Mouse (Mus musculus) forebrain, embryonic 15.5 days (tissue): ENCODE measurements around the gene Dab1. TPM values are rescaled to one million over a fixed set of nuclear protein-coding genes. Genes with fewer than 3 reads are reported as not detected.
A peak's percentile ranks its signal among the peaks of the same experiment; 100 is the strongest.

Source experiments
- ATAC-seq: fragments of 200-750 bp; cut with Nextera tagmentation; replicated peaks from 2 replicates; pipeline ENCODE4 v1.8.0; 2017; ENCODE audit warnings: mild to moderate bottlenecking, moderate TSS enrichment, moderate library complexity
- H3K27ac ChIP-seq: fragments of 300-500 bp; sonication (generic); replicated peaks from 2 replicates; pipeline ENCODE4 v1.5.1; 2015; ENCODE audit warnings: mild to moderate bottlenecking, inconsistent platforms
- H3K27me3 ChIP-seq: fragments of 300-500 bp; sonication (generic); 2 replicates; pipeline ENCODE4 v1.6.1; 2015; ENCODE audit warnings: inconsistent platforms
- H3K36me3 ChIP-seq: fragments of 300-500 bp; sonication (generic); 2 replicates; pipeline ENCODE4 v1.6.1; 2015; ENCODE audit warnings: mild to moderate bottlenecking, inconsistent platforms
- H3K4me1 ChIP-seq: fragments of 300-500 bp; sonication (generic); 2 replicates; pipeline ENCODE4 v1.6.1; 2015; ENCODE audit warnings: inconsistent platforms
- H3K4me2 ChIP-seq: fragments of 300-500 bp; sonication (generic); replicated peaks from 2 replicates; pipeline ENCODE4 v1.6.1; 2015; ENCODE audit warnings: mild to moderate bottlenecking, inconsistent platforms
- H3K4me3 ChIP-seq: fragments of 300-500 bp; sonication (generic); 2 replicates; pipeline ENCODE4 v1.5.1; 2015; ENCODE audit warnings: mild to moderate bottlenecking, inconsistent platforms
- H3K9ac ChIP-seq: fragments of 300-500 bp; sonication (generic); replicated peaks from 2 replicates; pipeline ENCODE4 v1.6.1; 2015; ENCODE audit warnings: mild to moderate bottlenecking, inconsistent platforms
- H3K9me3 ChIP-seq: fragments of 300-500 bp; sonication (generic); 2 replicates; pipeline ENCODE4 v1.6.1; 2016; ENCODE audit warnings: inconsistent platforms
- whole genome bisulfite sequencing: fragments of 180-500 bp; shearing (Covaris S2); methylation state at CpG from one replicate; pipeline ENCODE4 v1.1.7; 2015; ENCODE audit warnings: mixed read lengths; 5-methylcytosine and 5-hydroxymethylcytosine counted together
- polyA plus RNA-seq: library from polyadenylated mRNA; unstranded; fragments of >200 nt; fragmentation: Nextera tagmentation; extraction: Ambion mirVana; gene quantifications from 2 replicates; pipeline ENCODE4 v1.2.1, GENCODE M21; 2015

Gene Dab1
- polyA plus RNA-seq, 1 experiment from 2014 or later: 174 TPM

- Histone ChIP-seq H3K9ac (no peak overlapping the region), H3K27me3 (no peaks in the 10 kb centered on the region), H3K4me2 (no peak overlapping the region), H3K27ac (no peak overlapping the region), H3K4me3 (no peak overlapping the region), H3K9me3 (no peaks in the 10 kb centered on the region), H3K4me1 (peaks cover 4% of the 10 kb centered on the region; the same call in 1 of the 2 replicates), H3K36me3 (no peaks in the 10 kb centered on the region)
- ATAC-seq: no peak
- WGBS: 76% methylated on average over 4 of the region's 4 CpGs
Measured at GRCm38 (mm10) chr4:103706501-103706900, 87.3 kb downstream of the Dab1 start.

- Histone ChIP-seq H3K9me3 (no peaks in the 10 kb centered on the region), H3K4me3 (no peak overlapping the region), H3K27ac (no peak overlapping the region), H3K4me2 (no peak overlapping the region), H3K9ac (no peak overlapping the region), H3K36me3 (no peaks in the 10 kb centered on the region), H3K27me3 (no peaks in the 10 kb centered on the region), H3K4me1 (peaks cover 4% of the 10 kb centered on the region; the same call in 1 of the 2 replicates)
- no peak for ATAC-seq
- 63% methylated on average over 1 of the region's 1 CpGs for WGBS
Measured at GRCm38 (mm10) chr4:103707140-103707539, 88.0 kb downstream of the Dab1 start.

- Histone ChIP-seq H3K4me1 (peaks cover 3% of the 10 kb centered on the region; the same call in 1 of the 2 replicates), H3K4me2 (no peak overlapping the region), H3K36me3 (no peaks in the 10 kb centered on the region), H3K27me3 (no peaks in the 10 kb centered on the region), H3K27ac (no peak overlapping the region), H3K9me3 (no peaks in the 10 kb centered on the region), H3K9ac (no peak overlapping the region), H3K4me3 (no peak overlapping the region)
- 29% methylated on average over 6 of the region's 6 CpGs for WGBS
- ATAC-seq: no peak
Measured at GRCm38 (mm10) chr4:103711353-103711752, 92.2 kb downstream of the Dab1 start.

- H3K4me1 ChIP-seq: no peaks in the 10 kb centered on the region
- no peak overlapping the region for H3K9ac ChIP-seq
- no peak overlapping the region for H3K4me2 ChIP-seq
- no peaks in the 10 kb centered on the region for H3K9me3 ChIP-seq
- 81% methylated on average over 4 of the region's 4 CpGs for WGBS
- ATAC-seq: no peak
- no peaks in the 10 kb centered on the region for H3K36me3 ChIP-seq
- H3K27me3 ChIP-seq: no peaks in the 10 kb centered on the region
- H3K27ac ChIP-seq: no peak overlapping the region
- no peak overlapping the region for H3K4me3 ChIP-seq
Measured at GRCm38 (mm10) chr4:103713921-103714320, 94.8 kb downstream of the Dab1 start.

- Histone ChIP-seq H3K4me3 (no peak overlapping the region), H3K36me3 (no peaks in the 10 kb centered on the region), H3K9me3 (no peaks in the 10 kb centered on the region), H3K4me2 (no peak overlapping the region), H3K9ac (no peak overlapping the region), H3K4me1 (no peaks in the 10 kb centered on the region), H3K27ac (no peak overlapping the region), H3K27me3 (no peaks in the 10 kb centered on the region)
- ATAC-seq: no peak
- WGBS: 79% methylated on average over 7 of the region's 7 CpGs
Measured at GRCm38 (mm10) chr4:103714991-103715390, 95.8 kb downstream of the Dab1 start.

- Histone ChIP-seq H3K36me3 (no peaks in the 10 kb centered on the region), H3K27me3 (no peaks in the 10 kb centered on the region), H3K27ac (no peak overlapping the region), H3K4me2 (no peak overlapping the region), H3K4me1 (no peaks in the 10 kb centered on the region), H3K9me3 (no peaks in the 10 kb centered on the region), H3K4me3 (no peak overlapping the region), H3K9ac (no peak overlapping the region)
- ATAC-seq: no peak
- WGBS: 97% methylated on average over 4 of the region's 4 CpGs
Measured at GRCm38 (mm10) chr4:103715568-103715967, 96.4 kb downstream of the Dab1 start.

GRCm38 (mm10) chr4:103722738-103723137, 103.6 kb downstream of the Dab1 start:
- Histone ChIP-seq H3K4me2 (no peak overlapping the region), H3K4me3 (no peak overlapping the region), H3K36me3 (no peaks in the 10 kb centered on the region), H3K27ac (no peak overlapping the region), H3K27me3 (no peaks in the 10 kb centered on the region), H3K4me1 (no peaks in the 10 kb centered on the region), H3K9me3 (no peaks in the 10 kb centered on the region), H3K9ac (no peak overlapping the region)
- ATAC-seq: no peak
- 89% methylated on average over 1 of the region's 1 CpGs for WGBS

- H3K4me1 ChIP-seq: no peaks in the 10 kb centered on the region
- H3K27ac ChIP-seq: no peak overlapping the region
- H3K4me2 ChIP-seq: no peak overlapping the region
- ATAC-seq: no peak
- no peaks in the 10 kb centered on the region for H3K36me3 ChIP-seq
- H3K9ac ChIP-seq: no peak overlapping the region
- no peak overlapping the region for H3K4me3 ChIP-seq
- H3K27me3 ChIP-seq: no peaks in the 10 kb centered on the region
- 93% methylated on average over 2 of the region's 2 CpGs for WGBS
- H3K9me3 ChIP-seq: no peaks in the 10 kb centered on the region
Measured at GRCm38 (mm10) chr4:103726486-103726885, 107.3 kb downstream of the Dab1 start.

GRCm38 (mm10) chr4:103737185-103737584, 118.0 kb downstream of the Dab1 start:
- Histone ChIP-seq H3K4me1 (no peaks in the 10 kb centered on the region), H3K9me3 (no peaks in the 10 kb centered on the region), H3K27ac (no peak overlapping the region), H3K36me3 (no peaks in the 10 kb centered on the region), H3K27me3 (no peaks in the 10 kb centered on the region), H3K4me3 (no peak overlapping the region), H3K4me2 (no peak overlapping the region), H3K9ac (no peak overlapping the region)
- no peak for ATAC-seq
- 71% methylated on average over 6 of the region's 6 CpGs for WGBS

GRCm38 (mm10) chr4:103751249-103751855, 132.2 kb downstream of the Dab1 start:
- Histone ChIP-seq H3K9ac (no peak overlapping the region), H3K9me3 (no peaks in the 10 kb centered on the region), H3K4me1 (peaks cover 11% of the 10 kb centered on the region), H3K36me3 (no peaks in the 10 kb centered on the region), H3K4me3 (no peak overlapping the region), H3K27ac (peak overlapping the region; percentile 23; the same call in 1 of the 2 replicates), H3K4me2 (no peak overlapping the region), H3K27me3 (no peaks in the 10 kb centered on the region)
- 37% methylated on average over 4 of the region's 4 CpGs for WGBS
- no peak for ATAC-seq

GRCm38 (mm10) chr4:103754561-103754960, 135.4 kb downstream of the Dab1 start:
- Histone ChIP-seq H3K9ac (no peak overlapping the region), H3K36me3 (no peaks in the 10 kb centered on the region), H3K4me1 (peaks cover 11% of the 10 kb centered on the region), H3K4me2 (no peak overlapping the region), H3K27me3 (no peaks in the 10 kb centered on the region), H3K4me3 (no peak overlapping the region), H3K27ac (no peak overlapping the region), H3K9me3 (no peaks in the 10 kb centered on the region)
- ATAC-seq: no peak
- 72% methylated on average over 7 of the region's 7 CpGs for WGBS

- H3K4me2 ChIP-seq: no peak overlapping the region
- WGBS: 7% methylated on average over 3 of the region's 3 CpGs
- no peak overlapping the region for H3K4me3 ChIP-seq
- ATAC-seq: no peak
- H3K27me3 ChIP-seq: no peaks in the 10 kb centered on the region
- no peaks in the 10 kb centered on the region for H3K4me1 ChIP-seq
- no peak overlapping the region for H3K27ac ChIP-seq
- H3K9ac ChIP-seq: no peak overlapping the region
- H3K36me3 ChIP-seq: no peaks in the 10 kb centered on the region
- H3K9me3 ChIP-seq: no peaks in the 10 kb centered on the region
Measured at GRCm38 (mm10) chr4:103757241-103757640, 138.1 kb downstream of the Dab1 start.

- Histone ChIP-seq H3K27ac (no peak overlapping the region), H3K9me3 (no peaks in the 10 kb centered on the region), H3K9ac (no peak overlapping the region), H3K4me2 (no peak overlapping the region), H3K4me3 (no peak overlapping the region), H3K36me3 (no peaks in the 10 kb centered on the region), H3K27me3 (no peaks in the 10 kb centered on the region), H3K4me1 (no peaks in the 10 kb centered on the region)
- ATAC-seq: no peak
- WGBS: 84% methylated on average over 11 of the region's 11 CpGs
Measured at GRCm38 (mm10) chr4:103762416-103762815, 143.3 kb downstream of the Dab1 start.
